Mouse (Mus musculus) spleen, postnatal 4 days (tissue): ENCODE data around the gene Hist1h2br.
"Not testable (repeated sequence)": the region's sequence is repeated elsewhere in the genome, so short reads cannot be mapped to it uniquely, and the experiment has no call there.

Experiments
- DNase-seq, 2 experiments: peaks; one replicate each; pipeline ENCODE4 v3.0.0; 2022; ENCODE audit warnings: low spot score in 2 of 2

The Hist1h2br gene

DNA sequence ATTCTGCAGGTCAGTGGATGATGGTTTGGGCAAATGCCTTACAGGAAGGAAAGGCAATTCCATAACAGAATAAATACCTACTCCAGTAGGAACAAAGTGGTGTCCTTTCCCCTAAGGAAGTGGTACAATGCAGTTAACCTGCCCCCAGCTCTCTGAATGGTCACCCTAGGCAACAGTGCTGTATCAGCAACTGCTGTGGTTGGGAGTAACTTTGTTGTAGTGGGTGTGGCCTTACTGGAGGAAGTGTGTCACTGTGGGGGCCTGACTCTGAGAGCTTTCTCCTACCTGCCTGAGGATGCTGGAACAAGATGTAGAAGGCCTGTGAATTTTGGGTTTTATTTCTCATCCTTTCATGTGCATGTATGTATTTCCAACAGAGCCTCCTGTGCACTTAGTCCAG lies 12.8 kb downstream of the Hist1h2br start:
- not testable (repeated sequence) for DNase-seq

DNA sequence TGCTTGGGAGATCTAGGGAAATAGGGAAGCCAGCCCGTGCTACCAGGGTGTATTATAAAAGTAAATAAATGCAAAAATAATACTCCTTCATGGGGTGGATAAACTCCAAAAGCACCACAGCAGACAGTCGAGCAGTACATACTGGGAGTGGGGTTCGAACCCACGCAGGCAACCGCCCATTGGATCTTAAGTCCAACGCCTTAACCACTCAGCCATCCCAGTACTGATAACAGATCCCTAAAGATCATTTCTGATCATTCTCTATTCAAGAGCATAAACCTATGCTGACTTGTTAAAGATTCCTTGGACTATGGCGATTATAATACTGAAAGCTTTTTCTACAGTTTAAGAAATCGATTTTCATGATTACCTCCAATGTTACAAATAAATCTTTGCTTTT lies 14.3 kb downstream of the Hist1h2br start:
- DNase-seq, result no peak

DNA sequence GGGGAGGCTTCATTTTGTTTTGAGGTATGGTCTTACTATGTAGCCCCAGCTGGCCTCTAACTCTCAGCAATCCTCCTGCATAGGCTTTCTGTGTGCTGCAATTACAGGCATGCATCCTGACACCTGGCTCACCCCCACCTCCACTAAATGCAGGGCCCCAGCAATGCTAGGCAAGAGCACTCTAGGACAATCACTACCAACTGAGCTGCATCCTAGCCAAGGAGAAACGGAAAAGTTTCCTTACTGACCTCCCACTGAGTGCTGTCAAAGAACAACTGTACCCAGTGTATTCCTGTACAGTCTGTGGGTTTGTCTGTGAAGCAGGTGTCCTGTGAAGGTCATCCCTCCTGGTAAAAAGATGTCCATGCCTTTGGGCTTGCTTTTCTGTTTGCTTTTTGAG lies 17.2 kb downstream of the Hist1h2br start:
- not testable (repeated sequence) for DNase-seq

- no peak for DNase-seq
Observed at GRCm38 (mm10) chr13:21852215-21852945, 18.8 kb downstream of the Hist1h2br start.

GRCm38 (mm10) chr13:21855146-21855545 lies 21.6 kb downstream of the Hist1h2br start:
- peak; percentile 71 to 85 for DNase-seq

DNA sequence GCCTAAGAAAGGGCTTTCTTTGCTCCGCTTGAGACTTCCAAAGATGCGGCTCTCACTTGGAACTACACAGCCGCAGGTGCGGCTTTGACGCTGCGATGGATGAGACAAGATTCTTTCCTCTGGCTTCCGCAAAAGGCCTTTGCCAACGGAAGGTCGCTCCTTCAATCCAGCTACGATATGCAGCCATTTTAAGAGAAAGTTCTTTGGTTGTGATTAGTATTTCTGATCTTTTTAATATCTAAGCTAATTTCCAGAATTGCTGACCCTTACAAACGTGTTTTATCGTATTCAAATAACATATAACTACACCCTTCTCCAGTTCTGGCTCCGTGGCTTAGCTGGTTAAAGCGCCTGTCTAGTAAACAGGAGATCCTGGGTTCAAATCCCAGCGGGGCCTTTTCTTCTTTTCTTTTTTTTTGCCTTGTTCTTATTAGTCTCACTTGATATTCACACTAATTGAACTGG lies 22.2 kb downstream of the Hist1h2br start:
- peak in 1 of 2 experiments; percentile 30 for DNase-seq

GRCm38 (mm10) chr13:21861608-21862007 lies 28.1 kb downstream of the Hist1h2br start:
- DNase-seq, result no peak

- DNase-seq, result not testable (repeated sequence)
Observed at GRCm38 (mm10) chr13:21865503-21865902, 32.0 kb downstream of the Hist1h2br start.

DNA sequence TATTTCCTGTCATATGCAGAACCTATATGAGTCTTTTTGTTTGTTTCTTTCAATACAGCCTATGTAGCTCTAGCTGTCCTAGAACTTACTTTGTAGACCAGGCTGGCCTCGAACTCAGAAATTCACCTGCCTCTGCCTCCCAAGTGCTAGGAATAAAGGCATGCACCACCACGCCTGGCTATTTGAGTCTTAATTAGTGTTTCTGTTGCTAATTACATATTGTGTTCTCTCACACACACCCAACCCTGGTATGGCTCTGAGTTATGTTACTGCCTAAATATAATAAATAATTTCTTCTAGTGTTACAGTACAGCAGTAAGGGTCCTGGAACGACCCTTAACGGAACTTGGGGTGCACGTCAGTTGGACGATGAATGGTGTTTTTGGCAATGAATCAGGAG lies 47.2 kb downstream of the Hist1h2br start:
- DNase-seq, result no peak

GRCm38 (mm10) chr13:21881878-21882669 lies 48.5 kb downstream of the Hist1h2br start:
- DNase-seq, result peak; percentile 39 to 69

GRCm38 (mm10) chr13:21882760-21883405 lies 49.3 kb downstream of the Hist1h2br start:
- DNase-seq, result peak; percentile 42 to 65

DNA sequence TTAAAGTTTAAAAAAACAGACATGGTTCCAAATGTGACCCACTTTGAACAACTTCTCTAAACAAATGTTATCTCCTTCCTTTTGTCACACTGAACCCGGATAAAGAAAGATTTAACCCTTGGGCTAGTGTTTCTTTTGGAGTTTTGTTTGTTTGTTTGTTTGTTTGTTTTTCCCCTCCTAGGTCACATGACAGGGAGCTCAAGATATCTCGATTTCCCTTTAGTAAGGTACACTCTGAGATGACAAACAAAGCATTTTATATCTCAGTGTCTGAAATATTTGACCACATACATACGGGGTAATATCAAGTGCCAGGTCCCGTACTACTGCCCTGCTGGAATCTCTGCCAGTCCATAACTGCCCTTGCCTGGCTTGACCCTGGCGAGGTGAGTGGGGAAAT lies 49.9 kb downstream of the Hist1h2br start:
- no peak for DNase-seq

GRCm38 (mm10) chr13:21884586-21884985 lies 51.0 kb downstream of the Hist1h2br start:
- no peak for DNase-seq
